Mouse (Mus musculus) limb, embryonic 11.5 days (tissue): ENCODE results near the gene Dgkg. TPM values are rescaled to one million over a fixed set of nuclear protein-coding genes. Genes with fewer than 3 reads are reported as not detected.

Experiments used
- ATAC-seq: fragments of 200-750 bp; cut with Nextera tagmentation; 2 replicates; pipeline ENCODE4 v1.8.0; 2017; ENCODE audit warnings: low read depth; ENCODE audit not compliant: insufficient number of reproducible peaks, low FRiP score, low TSS enrichment
- DNase-seq: peaks from one replicate; pipeline ENCODE4 v3.0.0-alpha.2; 2015; ENCODE audit warnings: low spot score
- H3K27ac ChIP-seq: fragments of 300-500 bp; sonication (generic); replicated peaks from 2 replicates; pipeline ENCODE4 v1.5.1; 2014; ENCODE audit warnings: low read depth, mild to moderate bottlenecking, low read length
- H3K27me3 ChIP-seq: fragments of 300-500 bp; sonication (generic); 2 replicates; pipeline ENCODE4 v1.6.1; 2014; ENCODE audit warnings: mild to moderate bottlenecking, low read length, mixed read lengths; ENCODE audit not compliant: control insufficient read depth, insufficient read depth
- H3K36me3 ChIP-seq: fragments of 300-500 bp; sonication (generic); 2 replicates; pipeline ENCODE4 v1.6.1; 2014; ENCODE audit warnings: mild to moderate bottlenecking, low read length, moderate library complexity, mixed read lengths; ENCODE audit not compliant: control insufficient read depth, insufficient read depth
- H3K4me1 ChIP-seq: fragments of 300-500 bp; sonication (generic); 2 replicates; pipeline ENCODE4 v1.6.1; 2014; ENCODE audit warnings: low read length, mixed read lengths; ENCODE audit not compliant: control insufficient read depth, insufficient read depth
- H3K4me2 ChIP-seq: fragments of 300-500 bp; sonication (generic); 2 replicates; pipeline ENCODE4 v1.6.1; 2014; ENCODE audit warnings: low read depth, mild to moderate bottlenecking, moderate library complexity; ENCODE audit not compliant: severe bottlenecking
- H3K4me3 ChIP-seq: fragments of 300-500 bp; sonication (generic); 2 replicates; pipeline ENCODE4 v1.5.1; 2014; ENCODE audit warnings: low read depth, low read length
- H3K9ac ChIP-seq: fragments of 300-500 bp; sonication (generic); 2 replicates; pipeline ENCODE4 v1.6.1; 2014; ENCODE audit warnings: mild to moderate bottlenecking, low read length
- H3K9me3 ChIP-seq: fragments of 300-500 bp; sonication (generic); 2 replicates; pipeline ENCODE4 v1.6.1; 2016; ENCODE audit warnings: low read length; ENCODE audit not compliant: control insufficient read depth
- WGBS: fragments of 180-500 bp; shearing (Covaris S2); extraction: QIAGEN DNeasy Blood & Tissue Kit; methylation state at CpG from one replicate; pipeline ENCODE4 v1.1.7; 2014; 5-methylcytosine and 5-hydroxymethylcytosine counted together
- polyA plus RNA-seq: library from polyadenylated mRNA; unstranded; fragments of >200 nt; fragmentation: Nextera tagmentation; extraction: Ambion mirVana; gene quantifications from 2 replicates; pipeline ENCODE4 v1.2.1, GENCODE M21; 2014

The Dgkg gene
- polyA plus RNA-seq, 1 experiment from 2014 or later, result 0.16 TPM

DNA sequence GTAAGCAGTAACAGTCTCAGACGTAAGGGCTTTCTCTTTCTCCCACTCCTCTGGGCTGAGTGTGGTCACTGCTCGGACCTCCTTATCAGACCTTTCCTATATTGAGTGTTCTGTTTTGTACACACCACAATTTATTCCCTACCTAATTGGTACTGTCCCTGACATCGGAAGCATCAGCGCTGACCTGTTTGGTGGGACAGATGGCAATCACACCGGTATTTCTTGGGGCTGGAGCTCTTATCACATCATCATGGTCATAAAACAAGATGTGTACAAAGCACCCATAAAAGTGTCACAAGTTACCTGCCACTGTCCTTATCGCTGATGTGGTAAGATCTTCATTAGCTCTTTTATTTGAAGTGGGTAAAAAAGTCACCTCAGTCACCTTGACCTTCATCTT is 155.2 kb downstream of the Dgkg start:
- H3K4me3 ChIP-seq, result no peak overlapping the region
- no peak overlapping the region for H3K27ac ChIP-seq
- peaks cover 5% of the 10 kb centered on the region; the same call in 1 of the 2 replicates for H3K4me1 ChIP-seq
- H3K36me3 ChIP-seq, result no peaks in the 10 kb centered on the region
- no peak overlapping the region for H3K9ac ChIP-seq
- no peaks in the 10 kb centered on the region for H3K27me3 ChIP-seq
- DNase-seq (no peak), ATAC-seq (no peak)
- H3K9me3 ChIP-seq, result no peaks in the 10 kb centered on the region
- H3K4me2 ChIP-seq, result no peak overlapping the region
- WGBS, result 71% methylated on average over 6 of the region's 6 CpGs

DNA sequence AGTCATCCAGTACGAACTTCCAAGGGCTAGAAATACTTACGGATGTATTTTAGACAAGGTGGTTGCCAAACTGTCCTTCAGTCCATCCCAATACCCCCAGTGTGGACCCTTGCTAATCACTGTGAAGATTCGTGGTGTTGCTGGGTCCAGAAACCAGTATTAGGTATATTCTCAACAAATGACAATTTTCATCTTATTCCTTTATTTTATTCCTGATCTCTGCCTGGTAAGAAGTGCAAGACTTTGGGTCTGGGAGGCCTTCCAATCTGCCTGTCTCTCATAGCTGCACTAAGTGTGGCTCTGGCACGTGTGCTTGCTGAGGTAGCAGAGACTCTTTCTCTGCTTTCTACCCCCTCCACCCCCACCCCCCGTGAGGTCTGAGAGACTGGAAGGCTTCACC is 156.5 kb downstream of the Dgkg start:
- H3K27ac ChIP-seq, result no peak overlapping the region
- H3K9me3 ChIP-seq, result no peaks in the 10 kb centered on the region
- no peaks in the 10 kb centered on the region for H3K36me3 ChIP-seq
- H3K4me1 ChIP-seq, result peaks cover 5% of the 10 kb centered on the region; the same call in 1 of the 2 replicates
- no peak for ATAC-seq
- DNase-seq, result no peak
- H3K9ac ChIP-seq, result no peak overlapping the region
- H3K4me3 ChIP-seq, result no peak overlapping the region
- 85% methylated on average over 5 of the region's 5 CpGs for WGBS
- H3K27me3 ChIP-seq, result no peaks in the 10 kb centered on the region
- H3K4me2 ChIP-seq, result no peak overlapping the region

DNA sequence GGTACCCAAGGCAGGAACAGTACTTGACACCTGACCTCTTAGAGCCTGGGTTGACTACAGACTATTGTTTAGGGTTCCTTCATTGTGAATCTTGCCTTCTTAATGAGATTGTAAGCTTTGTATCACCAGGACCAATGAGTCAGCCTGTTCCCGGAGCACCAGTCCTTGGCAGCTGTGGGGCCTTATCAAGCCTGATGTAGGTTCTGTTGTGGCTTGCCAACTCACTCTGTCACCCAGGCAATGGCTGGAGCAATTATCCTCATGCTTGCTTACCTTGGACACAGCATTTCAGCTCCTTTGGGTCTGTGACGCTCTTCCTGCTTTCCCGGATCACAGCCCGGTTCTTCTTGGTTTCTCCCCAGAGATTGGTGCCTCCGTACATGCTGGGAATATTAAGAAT is 157.1 kb downstream of the Dgkg start:
- Histone ChIP-seq H3K4me1 (peaks cover 3% of the 10 kb centered on the region; the same call in 1 of the 2 replicates), H3K4me3 (no peak overlapping the region), H3K9ac (no peak overlapping the region), H3K36me3 (no peaks in the 10 kb centered on the region), H3K27me3 (no peaks in the 10 kb centered on the region), H3K27ac (no peak overlapping the region), H3K4me2 (no peak overlapping the region), H3K9me3 (no peaks in the 10 kb centered on the region)
- no peak for ATAC-seq
- 98% methylated on average over 5 of the region's 5 CpGs for WGBS
- no peak for DNase-seq

DNA sequence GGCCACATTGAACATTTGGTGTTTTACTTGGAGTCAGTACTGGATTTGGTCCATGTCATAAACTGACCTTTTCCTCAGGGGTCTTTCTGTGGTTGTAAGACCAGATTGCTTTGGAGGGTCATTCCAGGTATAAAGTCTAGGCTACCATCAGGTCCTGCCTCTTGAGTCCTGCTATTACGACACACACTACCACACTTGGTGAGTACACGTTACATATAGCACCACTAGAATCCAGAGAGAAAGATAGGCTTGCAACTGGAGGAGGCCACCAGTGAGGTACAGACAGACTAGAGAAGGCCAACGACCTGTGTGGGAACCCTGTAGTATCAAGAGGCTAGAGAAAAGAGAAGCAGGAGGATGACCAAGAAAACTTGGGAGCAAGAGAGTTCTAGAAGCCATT is 157.6 kb downstream of the Dgkg start:
- WGBS, result 90% methylated on average over 3 of the region's 3 CpGs
- H3K9me3 ChIP-seq, result no peaks in the 10 kb centered on the region
- no peak for ATAC-seq
- H3K27me3 ChIP-seq, result no peaks in the 10 kb centered on the region
- DNase-seq, result no peak
- H3K4me3 ChIP-seq, result no peak overlapping the region
- H3K9ac ChIP-seq, result no peak overlapping the region
- H3K27ac ChIP-seq, result no peak overlapping the region
- no peaks in the 10 kb centered on the region for H3K4me1 ChIP-seq
- H3K36me3 ChIP-seq, result no peaks in the 10 kb centered on the region
- no peak overlapping the region for H3K4me2 ChIP-seq

DNA sequence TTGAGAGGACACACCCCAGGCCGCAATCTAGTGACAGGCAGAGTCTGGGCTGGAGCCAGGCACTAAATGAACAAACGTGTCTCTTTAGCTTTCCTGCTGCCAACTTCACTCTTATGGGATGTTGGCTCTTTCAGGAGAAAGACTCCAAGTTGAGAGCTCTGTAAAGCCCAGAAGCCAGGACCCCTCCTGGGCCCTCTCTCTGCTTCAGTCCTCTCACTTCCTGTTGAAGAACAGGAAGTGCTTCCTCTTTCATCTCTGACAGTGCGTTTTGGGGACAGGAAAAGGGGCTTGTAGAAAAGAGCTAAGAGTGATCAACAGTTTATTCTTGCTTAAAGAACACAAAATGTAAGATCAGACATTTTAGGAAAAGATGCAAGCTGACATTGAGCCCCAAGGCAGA is 159.0 kb downstream of the Dgkg start:
- H3K36me3 ChIP-seq, result no peaks in the 10 kb centered on the region
- H3K4me1 ChIP-seq, result no peaks in the 10 kb centered on the region
- no peaks in the 10 kb centered on the region for H3K9me3 ChIP-seq
- no peak overlapping the region for H3K27ac ChIP-seq
- DNase-seq (no peak), ATAC-seq (no peak)
- WGBS, result 69% methylated on average over 3 of the region's 3 CpGs
- H3K9ac ChIP-seq, result no peak overlapping the region
- H3K4me2 ChIP-seq, result no peak overlapping the region
- H3K27me3 ChIP-seq, result no peaks in the 10 kb centered on the region
- H3K4me3 ChIP-seq, result no peak overlapping the region

DNA sequence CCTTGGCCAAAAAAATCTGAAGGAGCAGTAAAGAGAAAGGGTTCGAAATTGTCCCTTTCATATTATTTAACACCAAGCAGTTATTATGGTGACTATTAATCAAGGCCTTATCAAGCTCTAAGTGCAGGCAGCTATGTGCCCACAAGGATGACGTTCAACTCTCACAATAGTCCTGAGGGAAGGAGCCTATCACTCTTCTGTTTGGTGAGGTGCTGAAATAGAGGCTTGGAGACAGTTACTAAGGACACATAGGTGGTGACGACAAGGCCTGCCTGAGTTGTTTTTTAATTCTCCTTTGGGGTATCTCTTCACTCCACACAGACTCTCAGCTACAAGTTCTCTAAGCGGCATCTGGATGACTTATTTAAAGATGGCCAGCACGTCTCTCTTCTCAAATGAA is 161.8 kb downstream of the Dgkg start:
- no peak for DNase-seq
- no peak overlapping the region for H3K27ac ChIP-seq
- 83% methylated on average over 5 of the region's 5 CpGs for whole genome bisulfite sequencing

DNA sequence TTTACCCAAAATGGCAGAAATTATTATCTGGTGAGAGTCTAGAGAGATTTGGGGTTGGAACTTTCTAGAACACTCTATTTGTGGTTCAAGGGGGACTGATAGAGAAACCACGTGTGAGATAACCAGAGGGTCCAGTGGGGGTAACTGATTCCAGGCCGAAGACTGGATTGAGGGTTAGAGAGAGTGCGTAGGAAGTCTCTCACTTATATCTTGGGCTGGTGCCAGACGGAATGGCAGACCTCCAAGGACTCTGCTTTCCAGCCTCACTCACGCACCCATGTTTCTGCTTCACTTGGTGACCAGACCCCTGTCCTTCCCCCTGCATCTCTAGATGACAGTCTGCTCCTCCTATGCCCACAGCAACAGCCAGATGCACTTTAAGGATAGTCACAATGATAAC is 162.2 kb downstream of the Dgkg start:
- no peak overlapping the region for H3K4me2 ChIP-seq
- WGBS, result 90% methylated on average over 5 of the region's 5 CpGs
- H3K4me1 ChIP-seq, result no peaks in the 10 kb centered on the region
- no peak overlapping the region for H3K27ac ChIP-seq
- no peak overlapping the region for H3K9ac ChIP-seq
- ATAC-seq (no peak), DNase-seq (no peak)
- no peaks in the 10 kb centered on the region for H3K27me3 ChIP-seq
- H3K4me3 ChIP-seq, result no peak overlapping the region
- H3K9me3 ChIP-seq, result no peaks in the 10 kb centered on the region
- no peaks in the 10 kb centered on the region for H3K36me3 ChIP-seq

More for the DNA sequence above, 161.8 kb downstream of the Dgkg start:
- Histone ChIP-seq H3K9ac (no peak overlapping the region), H3K4me1 (no peaks in the 10 kb centered on the region), H3K9me3 (no peaks in the 10 kb centered on the region), H3K27me3 (no peaks in the 10 kb centered on the region), H3K4me2 (no peak overlapping the region), H3K36me3 (no peaks in the 10 kb centered on the region), H3K4me3 (no peak overlapping the region)
- no peak for ATAC-seq

DNA sequence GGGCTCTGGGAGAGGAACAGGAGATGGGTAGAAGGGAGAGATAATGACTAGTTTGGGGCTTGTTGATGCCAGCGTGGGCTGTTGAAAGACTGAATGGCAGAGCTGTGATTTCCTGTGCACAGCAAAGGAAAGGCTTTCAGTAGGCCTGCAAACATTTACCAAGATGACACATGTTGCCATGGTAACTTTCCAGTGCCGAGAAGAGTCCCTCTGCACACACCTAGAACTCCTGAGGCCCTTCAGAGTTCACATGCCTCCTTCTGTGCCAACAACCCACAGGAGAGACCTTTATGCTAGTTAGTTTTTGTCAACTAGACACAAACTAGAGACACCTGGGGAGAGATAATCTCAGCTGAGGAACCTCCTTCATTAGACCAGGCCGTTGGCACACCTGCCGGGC is 163.6 kb downstream of the Dgkg start:
- Histone ChIP-seq H3K27me3 (no peaks in the 10 kb centered on the region), H3K9ac (no peak overlapping the region), H3K9me3 (no peaks in the 10 kb centered on the region), H3K4me2 (no peak overlapping the region), H3K27ac (no peak overlapping the region), H3K36me3 (no peaks in the 10 kb centered on the region), H3K4me1 (no peaks in the 10 kb centered on the region), H3K4me3 (no peak overlapping the region)
- DNase-seq (no peak), ATAC-seq (no peak)
- WGBS, result 76% methylated on average over 4 of the region's 4 CpGs

DNA sequence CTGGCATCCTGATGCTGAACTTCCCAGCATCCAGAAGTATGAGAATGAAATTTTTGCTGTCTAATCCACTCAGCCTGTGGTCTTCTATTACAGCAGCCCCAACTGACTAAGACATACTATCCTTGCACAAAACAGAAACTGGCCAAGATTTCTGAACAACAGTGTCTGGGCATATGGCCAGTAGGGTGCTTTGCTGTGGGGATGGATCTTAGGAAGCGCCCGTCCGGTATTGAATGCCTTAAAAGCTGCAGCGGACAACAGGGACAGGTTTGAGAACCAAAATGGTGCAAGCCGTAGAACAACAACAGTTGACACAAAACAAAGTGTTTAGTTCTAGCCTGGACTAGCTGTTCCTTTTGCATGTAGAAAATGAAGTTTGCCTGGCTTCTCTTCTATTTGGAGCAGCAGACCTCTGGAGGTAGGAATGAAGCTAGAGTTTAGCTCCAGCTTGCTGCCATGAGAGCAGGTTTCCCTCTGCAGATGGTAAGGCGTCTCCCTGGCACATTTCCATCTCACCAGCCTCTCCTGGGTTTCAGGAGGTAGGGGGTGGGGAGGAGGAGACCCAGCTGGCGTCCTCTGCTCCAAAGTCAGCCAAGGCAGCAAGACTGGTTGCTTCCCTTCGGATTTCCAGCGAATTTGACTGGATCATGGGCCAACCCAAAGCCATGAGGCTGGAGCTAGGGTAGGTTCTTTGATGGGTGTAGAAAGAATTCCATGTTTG is 165.4 kb downstream of the Dgkg start:
- Histone ChIP-seq H3K9ac (no peak overlapping the region), H3K4me2 (no peak overlapping the region), H3K36me3 (no peaks in the 10 kb centered on the region), H3K27me3 (no peaks in the 10 kb centered on the region), H3K9me3 (no peaks in the 10 kb centered on the region), H3K4me1 (no peaks in the 10 kb centered on the region), H3K4me3 (no peak overlapping the region), H3K27ac (no peak overlapping the region)
- ATAC-seq (no peak), DNase-seq (no peak)
- WGBS, result 89% methylated on average over 9 of the region's 9 CpGs
